Mouse (Mus musculus): ENCODE results near the gene Slc25a27. TPM values are rescaled to one million over a fixed set of nuclear protein-coding genes. Genes with fewer than 3 reads are reported as not detected.

Gene Slc25a27
- total and polyA plus RNA-seq, 3 experiments, result 0.13 to 0.49 (median 0.40) TPM

GRCm38 (mm10) chr17:43628246-43628645, 38.8 kb downstream of the Slc25a27 start:
- in situ Hi-C loops (cut with MboI; ENCODE audit: low pct_ligation_motif_present, low pct_unique_long_range_greater_than_20kb, low sequenced_read_pairs) (no loop called here), dilution Hi-C loops (cut with MboI; ENCODE audit: extremely low pct_ligation_motif_present, extremely low pct_unique_long_range_greater_than_20kb, low sequenced_read_pairs) (no loop called here)
- no peaks in the 10 kb centered on the region for H3K79me2 ChIP-seq (replicated peaks; ENCODE audit: control insufficient read depth, extremely low read depth, insufficient read depth, poor library complexity, severe bottlenecking)
- H3K36me3 ChIP-seq (replicated peaks in 1 of 2; ENCODE audit: control insufficient read depth in 1 of 2, insufficient read depth in 1 of 2, low read length in 1 of 2), result no peaks in the 10 kb centered on the region
- H3K4me2 ChIP-seq (ENCODE audit: insufficient read depth, low read depth, poor library complexity, severe bottlenecking), result no peak overlapping the region
- TF ChIP-seq MAFK (IDR thresholded peaks at IDR 0.05; ENCODE audit: insufficient replicate concordance, low read length) (no peak), KAT2A (IDR thresholded peaks at IDR 0.05; ENCODE audit: insufficient replicate concordance, low read length) (no peak), ETS1 (conservative IDR thresholded peaks at IDR 0.05; ENCODE audit: low read depth, low read length) (no peak), UBTF (IDR thresholded peaks at IDR 0.05; ENCODE audit: low read depth, low read length) (no peak), JUN (IDR thresholded peaks at IDR 0.05; ENCODE audit: insufficient read depth, low read depth, low read length) (no peak), RCOR1 (conservative IDR thresholded peaks at IDR 0.05; ENCODE audit: low read depth, low read length) (no peak), JUND (conservative IDR thresholded peaks at IDR 0.05; ENCODE audit: low read depth, low read length) (no peak), CHD1 (IDR thresholded peaks at IDR 0.05; ENCODE audit: low read depth, low read length) (no peak), CTCF (conservative IDR thresholded peaks at IDR 0.05 in 1 of 2, IDR thresholded peaks at IDR 0.05 in 1 of 2; ENCODE audit: low read depth in 2 of 2, low read length in 2 of 2) (no peak), MAX (IDR thresholded peaks at IDR 0.05; ENCODE audit: low read length) (no peak), POLR2A (IDR thresholded peaks at IDR 0.05; ENCODE audit: low read depth, low read length) (no peak)
- no peaks in the 10 kb centered on the region for H3K27me3 ChIP-seq (replicated peaks)
- H3K4me3 ChIP-seq (replicated peaks in 1 of 3; ENCODE audit: low read depth in 2 of 3, low read length in 2 of 3, poor library complexity in 1 of 3), result no peak overlapping the region
- H3K9me3 ChIP-seq (replicated peaks; ENCODE audit: low read length), result peaks cover 65% of the 10 kb centered on the region
- H3K27ac ChIP-seq (ENCODE audit: insufficient read depth, low read depth), result no peak overlapping the region
- H3K9ac ChIP-seq (ENCODE audit: insufficient read depth, low read depth), result no peak overlapping the region
- DNase-seq (ENCODE audit: extremely low read depth), result no peak
- no peaks in the 10 kb centered on the region for H3K4me1 ChIP-seq (ENCODE audit: control insufficient read depth in 1 of 2, insufficient read depth in 2 of 2)

- Histone ChIP-seq H3K79me2 (replicated peaks; ENCODE audit: control insufficient read depth, extremely low read depth, insufficient read depth, poor library complexity, severe bottlenecking) (no peaks in the 10 kb centered on the region), H3K27ac (ENCODE audit: insufficient read depth, low read depth) (no peak overlapping the region), H3K9ac (ENCODE audit: insufficient read depth, low read depth) (no peak overlapping the region), H3K4me2 (ENCODE audit: insufficient read depth, low read depth, poor library complexity, severe bottlenecking) (no peak overlapping the region), H3K4me3 (replicated peaks in 1 of 3; ENCODE audit: low read depth in 2 of 3, low read length in 2 of 3, poor library complexity in 1 of 3) (no peak overlapping the region), H3K9me3 (replicated peaks; ENCODE audit: low read length) (peaks cover 47% of the 10 kb centered on the region), H3K27me3 (replicated peaks) (no peaks in the 10 kb centered on the region), H3K4me1 (ENCODE audit: control insufficient read depth in 1 of 2, insufficient read depth in 2 of 2) (no peaks in the 10 kb centered on the region), H3K36me3 (replicated peaks in 1 of 2; ENCODE audit: control insufficient read depth in 1 of 2, insufficient read depth in 1 of 2, low read length in 1 of 2) (no peaks in the 10 kb centered on the region)
- in situ Hi-C loops (cut with MboI; ENCODE audit: low pct_ligation_motif_present, low pct_unique_long_range_greater_than_20kb, low sequenced_read_pairs) (no loop called here), dilution Hi-C loops (cut with MboI; ENCODE audit: extremely low pct_ligation_motif_present, extremely low pct_unique_long_range_greater_than_20kb, low sequenced_read_pairs) (no loop called here)
- no peak for TF ChIP-seq ZKSCAN1 (IDR thresholded peaks at IDR 0.05; ENCODE audit: borderline replicate concordance, low read depth, low read length)
- no peak for DNase-seq (ENCODE audit: extremely low read depth)
Observed at GRCm38 (mm10) chr17:43622076-43622475, 44.9 kb downstream of the Slc25a27 start.

- no peak for DNase-seq (ENCODE audit: extremely low read depth)
- TF ChIP-seq CTCF (conservative IDR thresholded peaks at IDR 0.05 in 1 of 2, IDR thresholded peaks at IDR 0.05 in 1 of 2; ENCODE audit: low read depth in 2 of 2, low read length in 2 of 2) (no peak), SIN3A (IDR thresholded peaks at IDR 0.05; ENCODE audit: low read length) (no peak), TBP (conservative IDR thresholded peaks at IDR 0.05; ENCODE audit: low read depth, low read length) (no peak), USF1 (IDR thresholded peaks at IDR 0.05; ENCODE audit: low read depth, low read length) (no peak), UBTF (IDR thresholded peaks at IDR 0.05; ENCODE audit: low read depth, low read length) (no peak), ZMIZ1 (IDR thresholded peaks at IDR 0.05; ENCODE audit: low read depth, low read length) (no peak), USF2 (conservative IDR thresholded peaks at IDR 0.05; ENCODE audit: low read depth, low read length) (no peak), POLR2A (IDR thresholded peaks at IDR 0.05; ENCODE audit: low read depth, low read length) (no peak), BHLHE40 (IDR thresholded peaks at IDR 0.05; ENCODE audit: low read depth, low read length) (no peak), MYC (IDR thresholded peaks at IDR 0.05; ENCODE audit: low read depth, low read length) (no peak)
- Histone ChIP-seq H3K4me3 (replicated peaks in 1 of 3; ENCODE audit: low read depth in 2 of 3, low read length in 2 of 3, poor library complexity in 1 of 3) (no peak overlapping the region), H3K36me3 (replicated peaks in 1 of 2; ENCODE audit: control insufficient read depth in 1 of 2, insufficient read depth in 1 of 2, low read length in 1 of 2) (no peaks in the 10 kb centered on the region), H3K79me2 (replicated peaks; ENCODE audit: control insufficient read depth, extremely low read depth, insufficient read depth, poor library complexity, severe bottlenecking) (no peaks in the 10 kb centered on the region), H3K27me3 (replicated peaks) (no peaks in the 10 kb centered on the region), H3K27ac (ENCODE audit: insufficient read depth, low read depth) (no peak overlapping the region), H3K4me2 (ENCODE audit: insufficient read depth, low read depth, poor library complexity, severe bottlenecking) (no peak overlapping the region), H3K4me1 (ENCODE audit: control insufficient read depth in 1 of 2, insufficient read depth in 2 of 2) (no peaks in the 10 kb centered on the region), H3K9me3 (replicated peaks; ENCODE audit: low read length) (peaks cover 31% of the 10 kb centered on the region), H3K9ac (ENCODE audit: insufficient read depth, low read depth) (no peak overlapping the region)
- dilution Hi-C loops (cut with MboI; ENCODE audit: extremely low pct_ligation_motif_present, extremely low pct_unique_long_range_greater_than_20kb, low sequenced_read_pairs) (no loop called here), in situ Hi-C loops (cut with MboI; ENCODE audit: low pct_ligation_motif_present, low pct_unique_long_range_greater_than_20kb, low sequenced_read_pairs) (no loop called here)
Observed at GRCm38 (mm10) chr17:43619156-43619555, 47.9 kb downstream of the Slc25a27 start.
